Mouse (Mus musculus) liver, embryonic 13.5 days (tissue): ENCODE data around the gene Nfu1. TPM values are rescaled to one million over a fixed set of nuclear protein-coding genes. Genes with fewer than 3 reads are reported as not detected.
A peak's percentile ranks its signal among the peaks of the same experiment; 100 is the strongest.
"Not testable (repeated sequence)": the region's sequence is repeated elsewhere in the genome, so short reads cannot be mapped to it uniquely, and the experiment has no call there.

ENCODE experiments used
- ATAC-seq: fragments of 200-750 bp; cut with Nextera tagmentation; 2 replicates; pipeline ENCODE4 v1.8.0; 2017; ENCODE audit warnings: low read depth, mild to moderate bottlenecking, moderate number of reproducible peaks, moderate library complexity
- DNase-seq: peaks from one replicate; pipeline ENCODE4 v3.0.0; 2022
- H3K27ac ChIP-seq: fragments of 300-500 bp; sonication (generic); 2 replicates; pipeline ENCODE4 v1.5.1; 2015; ENCODE audit warnings: moderate library complexity, mild to moderate bottlenecking, inconsistent platforms
- H3K27me3 ChIP-seq: fragments of 300-500 bp; sonication (generic); 2 replicates; pipeline ENCODE4 v1.6.1; 2015; ENCODE audit warnings: mild to moderate bottlenecking, inconsistent platforms
- H3K36me3 ChIP-seq: fragments of 300-500 bp; sonication (generic); 2 replicates; pipeline ENCODE4 v1.6.1; 2015; ENCODE audit warnings: mild to moderate bottlenecking, inconsistent platforms
- H3K4me1 ChIP-seq: fragments of 300-500 bp; sonication (generic); replicated peaks from 2 replicates; pipeline ENCODE4 v1.6.1; 2015; ENCODE audit warnings: inconsistent platforms
- H3K4me2 ChIP-seq: fragments of 300-500 bp; sonication (generic); 2 replicates; pipeline ENCODE4 v1.6.1; 2015; ENCODE audit warnings: inconsistent platforms, mild to moderate bottlenecking, moderate library complexity
- H3K4me3 ChIP-seq: fragments of 300-500 bp; sonication (generic); replicated peaks from 2 replicates; pipeline ENCODE4 v1.5.1; 2015; ENCODE audit warnings: mild to moderate bottlenecking, inconsistent platforms
- H3K9ac ChIP-seq: fragments of 300-500 bp; sonication (generic); 2 replicates; pipeline ENCODE4 v1.6.1; 2015; ENCODE audit warnings: mild to moderate bottlenecking, inconsistent platforms
- H3K9me3 ChIP-seq: fragments of 300-500 bp; sonication (generic); replicated peaks from 2 replicates; pipeline ENCODE4 v1.6.1; 2016; ENCODE audit warnings: inconsistent platforms
- WGBS: fragments of 180-500 bp; shearing (Covaris S2); methylation state at CpG from one replicate; pipeline ENCODE4 v1.1.7; 2015; ENCODE audit not compliant: insufficient replicate concordance; 5-methylcytosine and 5-hydroxymethylcytosine counted together
- polyA plus RNA-seq: library from polyadenylated mRNA; unstranded; fragments of >200 nt; fragmentation: Nextera tagmentation; extraction: Ambion mirVana; gene quantifications from 2 replicates; pipeline ENCODE4 v1.2.1, GENCODE M21; 2015

Gene Nfu1
- polyA plus RNA-seq, 1 experiment from 2014 or later: 58.4 TPM

DNA sequence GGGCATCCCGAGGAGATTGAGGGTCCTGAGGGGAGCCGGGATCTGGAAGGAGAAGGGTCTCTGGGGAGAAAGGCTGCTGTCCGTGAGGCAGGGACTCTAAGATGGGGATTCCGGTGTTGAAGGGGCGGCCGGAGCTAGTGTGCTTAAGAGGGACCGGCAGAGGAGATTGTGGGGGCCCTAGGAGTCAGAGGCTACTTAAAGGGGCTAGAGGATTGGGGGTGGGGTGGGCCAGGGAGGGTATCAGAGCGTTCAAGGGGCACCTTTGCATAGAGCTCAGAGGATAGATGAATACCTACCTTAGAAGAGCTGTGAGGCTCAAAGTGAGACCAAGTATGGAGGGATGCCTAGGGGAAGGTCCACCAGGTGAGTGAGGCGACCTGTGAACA, 34.1 kb downstream of the Nfu1 start:
- WGBS: 2% methylated on average over 9 of the region's 9 CpGs
- no peak for DNase-seq
- H3K4me1 ChIP-seq: peaks cover 30% of the 10 kb centered on the region
- peak overlapping the region; percentile 97 for H3K9ac ChIP-seq
- peak; percentile 18; the same call in 1 of the 2 replicates for ATAC-seq
- no peaks in the 10 kb centered on the region for H3K9me3 ChIP-seq
- H3K27ac ChIP-seq: peak overlapping the region; percentile 80
- peak overlapping the region; percentile 98 for H3K4me2 ChIP-seq
- no peaks in the 10 kb centered on the region for H3K27me3 ChIP-seq
- H3K4me3 ChIP-seq: peak overlapping the region; percentile 86
- H3K36me3 ChIP-seq: peaks cover 4% of the 10 kb centered on the region

DNA sequence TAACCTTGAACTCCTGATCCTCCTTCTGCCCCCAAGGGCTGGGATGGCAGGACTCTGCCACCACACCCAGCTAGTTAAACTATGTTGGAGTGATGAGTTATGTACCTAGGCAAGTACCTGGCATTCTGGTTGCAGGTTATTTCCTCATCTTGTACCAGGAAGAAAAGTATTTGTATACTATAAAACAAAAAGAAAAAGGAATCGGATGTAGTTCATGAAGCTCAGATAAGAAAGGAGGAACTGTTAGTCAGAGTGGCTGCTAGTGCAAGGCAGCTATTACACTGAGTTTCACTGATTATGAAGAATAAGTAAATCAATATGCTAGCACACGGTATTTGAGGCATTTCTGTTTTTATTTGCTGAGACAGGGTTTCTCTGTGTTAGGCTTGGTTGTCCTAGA, 35.9 kb downstream of the Nfu1 start:
- Histone ChIP-seq H3K27me3 (no peaks in the 10 kb centered on the region), H3K9ac (no peak overlapping the region), H3K4me3 (no peak overlapping the region), H3K27ac (no peak overlapping the region), H3K4me1 (peaks cover 30% of the 10 kb centered on the region), H3K36me3 (peaks cover 8% of the 10 kb centered on the region), H3K9me3 (no peaks in the 10 kb centered on the region), H3K4me2 (no peak overlapping the region)
- ATAC-seq: no peak
- 49% methylated on average over 2 of the region's 2 CpGs for WGBS
- no peak for DNase-seq

DNA sequence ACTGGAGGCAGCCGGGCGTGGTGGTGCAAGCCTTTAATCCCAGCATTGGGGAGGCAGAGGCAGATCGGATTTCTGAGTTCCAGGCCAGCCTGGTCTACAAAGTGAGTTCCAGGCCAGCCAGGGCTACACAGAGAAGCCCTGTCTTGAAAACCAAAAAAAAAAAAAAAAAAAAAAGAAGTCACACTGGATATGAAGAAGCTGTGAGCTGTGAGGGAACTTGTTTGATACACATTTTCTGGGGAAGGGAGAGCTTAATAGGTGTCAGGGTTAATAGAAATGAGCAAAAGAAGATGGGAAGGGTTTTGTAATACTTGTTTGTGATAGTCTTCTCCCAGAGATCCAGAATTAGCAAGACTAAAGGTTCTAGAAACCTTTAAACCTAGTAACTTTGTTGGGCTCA, 36.5 kb downstream of the Nfu1 start:
- Histone ChIP-seq H3K27me3 (no peaks in the 10 kb centered on the region), H3K9me3 (no peaks in the 10 kb centered on the region), H3K9ac (no peak overlapping the region), H3K36me3 (peaks cover 8% of the 10 kb centered on the region), H3K4me3 (no peak overlapping the region), H3K4me2 (no peak overlapping the region), H3K27ac (no peak overlapping the region), H3K4me1 (peaks cover 30% of the 10 kb centered on the region)
- no peak for DNase-seq
- ATAC-seq: no peak
- 77% methylated on average over 3 of the region's 3 CpGs for WGBS

DNA sequence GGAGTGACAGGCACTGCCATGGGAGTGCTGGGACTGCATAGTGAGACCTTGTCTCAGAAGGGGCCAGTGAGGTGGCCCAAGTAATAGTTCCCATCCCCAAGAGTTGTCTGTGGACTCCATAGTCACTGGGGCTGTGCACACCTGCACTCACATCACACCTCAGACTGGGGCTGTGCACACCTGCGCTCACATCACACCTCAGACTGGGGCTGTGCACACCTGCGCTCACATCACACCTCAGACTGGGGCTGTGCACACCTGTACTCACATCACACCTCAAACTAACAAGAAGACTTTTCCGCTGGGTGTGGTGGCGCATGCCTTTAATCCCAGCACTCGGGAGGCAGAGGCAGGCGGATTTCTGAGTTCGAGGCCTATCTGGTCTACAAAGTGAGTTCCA, 39.7 kb downstream of the Nfu1 start:
- not testable (repeated sequence) for H3K27ac ChIP-seq, H3K9ac ChIP-seq, H3K4me1 ChIP-seq, H3K9me3 ChIP-seq, ATAC-seq, DNase-seq, H3K4me2 ChIP-seq, H3K27me3 ChIP-seq, H3K4me3 ChIP-seq
- WGBS: 81% methylated on average over 7 of the region's 7 CpGs
- peaks cover 33% of the 10 kb centered on the region for H3K36me3 ChIP-seq

DNA sequence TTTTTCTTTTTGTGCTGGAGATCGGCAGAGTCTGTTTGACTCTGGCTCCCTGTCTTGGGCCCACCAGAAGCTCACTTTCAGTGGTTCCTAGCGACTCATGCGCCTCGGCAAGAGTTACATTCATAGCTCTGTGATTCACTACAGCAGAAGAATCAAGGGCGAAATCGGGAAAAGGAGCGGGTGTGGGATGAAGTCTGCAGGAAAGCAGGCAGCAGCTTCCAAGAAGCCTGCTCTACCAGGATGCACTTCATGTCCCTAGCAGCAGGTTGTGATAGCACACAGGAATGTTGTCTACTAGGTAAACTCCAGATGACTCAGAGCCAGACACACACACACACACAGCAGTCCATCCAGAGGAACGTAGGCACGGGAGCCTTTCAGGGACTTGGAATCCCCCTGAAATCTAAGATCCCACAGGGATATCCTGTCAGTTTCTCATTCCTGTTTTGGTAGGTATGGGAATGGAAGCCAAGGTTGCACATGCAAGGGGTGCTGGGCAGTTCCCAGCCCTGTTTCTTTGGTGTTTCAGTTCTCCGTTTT, 42.9 kb downstream of the Nfu1 start:
- peaks cover 58% of the 10 kb centered on the region for H3K36me3 ChIP-seq
- H3K9ac ChIP-seq: no peak overlapping the region
- H3K4me3 ChIP-seq: no peak overlapping the region
- ATAC-seq (no peak), DNase-seq (no peak)
- H3K4me1 ChIP-seq: no peaks in the 10 kb centered on the region
- H3K9me3 ChIP-seq: no peaks in the 10 kb centered on the region
- H3K4me2 ChIP-seq: no peak overlapping the region
- 87% methylated on average over 10 of the region's 10 CpGs for WGBS
- no peak overlapping the region for H3K27ac ChIP-seq
- no peaks in the 10 kb centered on the region for H3K27me3 ChIP-seq

DNA sequence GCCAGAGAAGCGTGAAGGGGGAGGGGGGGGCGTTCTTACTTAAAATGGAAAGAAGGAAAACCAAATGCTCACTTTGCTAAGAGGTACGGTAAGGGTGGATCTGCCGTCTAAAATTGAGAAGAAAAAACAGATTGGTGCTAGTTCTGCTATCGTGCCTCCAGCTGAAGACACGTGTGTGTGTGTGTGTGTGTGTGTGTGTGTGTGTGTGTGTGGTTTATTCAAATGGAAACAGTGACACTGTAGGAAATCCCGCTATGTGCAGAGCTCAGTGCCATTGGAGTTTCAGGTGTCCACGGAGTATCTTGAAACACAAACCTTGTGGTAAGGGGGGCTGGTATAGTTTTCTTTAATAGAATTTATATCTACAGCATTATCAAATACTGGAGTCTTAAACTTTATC, 45.2 kb downstream of the Nfu1 start:
- H3K9ac ChIP-seq: no peak overlapping the region
- H3K27ac ChIP-seq: no peak overlapping the region
- no peaks in the 10 kb centered on the region for H3K4me1 ChIP-seq
- no peak overlapping the region for H3K4me3 ChIP-seq
- no peak for DNase-seq
- peaks cover 72% of the 10 kb centered on the region for H3K36me3 ChIP-seq
- H3K27me3 ChIP-seq: no peaks in the 10 kb centered on the region
- no peak overlapping the region for H3K4me2 ChIP-seq
- no peak for ATAC-seq
- WGBS: 81% methylated on average over 8 of the region's 8 CpGs
- H3K9me3 ChIP-seq: no peaks in the 10 kb centered on the region

DNA sequence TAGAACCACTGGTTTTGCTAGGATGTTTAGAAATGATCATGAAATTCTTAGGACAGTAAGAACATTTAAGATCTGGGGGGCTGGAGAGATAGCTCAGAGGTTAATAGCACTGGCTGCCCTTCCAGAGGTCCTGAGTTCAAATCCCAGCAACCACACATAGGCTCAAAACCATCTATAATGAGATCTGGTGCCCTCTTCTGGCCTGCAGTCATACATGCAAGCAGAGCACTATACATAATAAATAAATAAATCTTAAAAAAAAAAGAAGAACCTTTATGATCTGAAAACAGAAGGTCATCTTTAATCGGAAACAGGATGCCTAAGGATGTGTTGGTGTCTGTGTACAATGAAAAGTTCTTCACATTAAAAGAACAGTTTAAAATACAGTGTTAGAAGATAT, 50.7 kb downstream of the Nfu1 start:
- no peak for DNase-seq
- ATAC-seq: no peak

DNA sequence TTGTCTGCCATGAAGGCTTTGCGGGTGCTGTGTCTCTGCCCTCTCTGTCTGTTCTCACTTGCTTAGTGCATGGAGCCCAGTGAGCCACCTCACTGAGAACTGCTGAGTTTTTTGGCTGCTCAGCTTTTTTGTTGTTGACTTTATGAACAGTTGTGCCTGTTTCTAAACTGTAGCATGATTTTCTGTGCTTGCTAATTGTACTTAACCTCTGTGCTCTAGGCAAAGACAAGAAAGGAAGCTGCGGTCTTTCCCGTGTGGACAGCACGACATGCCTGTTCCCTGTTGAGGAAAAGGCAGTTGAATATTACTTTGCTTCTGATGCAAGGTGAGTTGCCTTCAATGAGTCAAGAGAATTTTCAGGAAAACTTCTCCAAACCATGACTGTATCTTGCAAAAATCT, 54.5 kb downstream of the Nfu1 start:
- Histone ChIP-seq H3K27me3 (no peaks in the 10 kb centered on the region), H3K4me3 (no peak overlapping the region), H3K4me1 (0 out of 2 replicates have a peak, but pooled peaks cover 4% of the 10 kb centered on the region), H3K4me2 (no peak overlapping the region), H3K9me3 (no peaks in the 10 kb centered on the region), H3K27ac (no peak overlapping the region), H3K9ac (no peak overlapping the region), H3K36me3 (peaks cover 67% of the 10 kb centered on the region)
- WGBS: 84% methylated on average over 4 of the region's 4 CpGs
- DNase-seq: no peak
- ATAC-seq: no peak

More for the DNA sequence above, 50.7 kb downstream of the Nfu1 start:
- H3K4me3 ChIP-seq: no peak overlapping the region
- H3K9me3 ChIP-seq: no peaks in the 10 kb centered on the region
- 0 out of 2 replicates have a peak, but pooled peaks cover 2% of the 10 kb centered on the region for H3K4me1 ChIP-seq
- H3K27ac ChIP-seq: no peak overlapping the region
- no peak overlapping the region for H3K4me2 ChIP-seq
- no peak overlapping the region for H3K9ac ChIP-seq
- WGBS: 77% methylated on average over 1 of the region's 1 CpGs
- no peaks in the 10 kb centered on the region for H3K27me3 ChIP-seq
- peaks cover 71% of the 10 kb centered on the region for H3K36me3 ChIP-seq

DNA sequence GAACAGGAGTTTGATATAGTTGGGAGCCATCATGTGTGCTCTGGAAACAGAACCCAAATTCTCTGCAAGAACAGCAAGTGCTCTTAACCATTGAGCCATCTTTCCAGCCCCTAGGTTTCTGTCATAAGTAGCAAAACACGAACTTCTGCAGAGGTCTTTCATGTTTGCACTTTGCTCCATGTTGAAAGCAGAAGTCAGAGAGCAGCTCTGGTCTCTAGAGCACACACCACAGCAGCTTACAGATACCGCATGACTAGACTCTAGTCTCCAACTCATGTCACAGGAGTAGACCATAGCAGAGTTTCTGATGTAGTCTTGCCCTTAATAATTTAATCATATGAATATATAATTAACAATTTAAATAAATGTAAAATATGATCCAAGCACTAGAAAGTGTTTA, 59.2 kb downstream of the Nfu1 start:
- Histone ChIP-seq H3K9me3 (no peaks in the 10 kb centered on the region), H3K27me3 (no peaks in the 10 kb centered on the region), H3K4me3 (no peak overlapping the region), H3K9ac (no peak overlapping the region), H3K36me3 (peaks cover 53% of the 10 kb centered on the region), H3K4me2 (no peak overlapping the region), H3K4me1 (peaks cover 25% of the 10 kb centered on the region), H3K27ac (no peak overlapping the region)
- ATAC-seq (no peak), DNase-seq (no peak)
- WGBS: 66% methylated on average over 2 of the region's 2 CpGs

DNA sequence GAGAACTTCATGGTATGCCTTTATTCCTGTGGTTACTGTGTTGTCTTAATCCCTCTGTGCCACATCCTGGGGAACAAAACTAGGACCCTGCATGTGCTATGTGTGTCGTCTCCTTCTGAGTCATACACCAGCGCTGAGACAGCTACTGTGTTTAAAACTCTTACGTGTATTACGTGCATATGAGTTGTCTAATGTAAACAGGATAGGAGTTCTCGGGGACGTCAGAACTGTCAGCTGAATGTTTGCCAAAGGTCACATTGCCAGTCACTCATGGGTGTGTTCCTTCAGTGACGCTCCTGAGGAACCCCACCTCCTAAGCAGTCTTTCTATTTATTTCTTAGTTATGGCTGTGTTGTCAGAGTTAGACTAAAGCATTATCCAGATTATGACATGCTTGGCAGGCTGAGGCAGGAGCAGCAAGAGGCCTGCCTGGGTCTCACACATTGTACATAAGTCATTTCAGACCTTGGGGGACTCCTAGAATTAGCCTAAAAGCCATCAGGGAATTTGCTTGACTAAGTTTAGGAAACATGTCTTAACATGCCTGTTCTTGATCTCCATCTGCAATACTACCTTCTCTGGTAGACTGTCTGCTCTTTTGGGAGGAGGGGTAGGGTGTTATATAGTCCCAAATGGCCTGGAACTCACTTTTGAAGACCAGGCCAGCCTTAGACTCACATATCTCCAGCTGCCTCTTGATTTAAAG, 60.3 kb downstream of the Nfu1 start:
- Histone ChIP-seq H3K27ac (no peak overlapping the region), H3K27me3 (no peaks in the 10 kb centered on the region), H3K4me3 (no peak overlapping the region), H3K36me3 (peaks cover 50% of the 10 kb centered on the region), H3K4me2 (no peak overlapping the region), H3K9ac (no peak overlapping the region), H3K4me1 (peaks cover 28% of the 10 kb centered on the region), H3K9me3 (no peaks in the 10 kb centered on the region)
- DNase-seq (no peak), ATAC-seq (no peak)
- WGBS: 73% methylated on average over 7 of the region's 7 CpGs

DNA sequence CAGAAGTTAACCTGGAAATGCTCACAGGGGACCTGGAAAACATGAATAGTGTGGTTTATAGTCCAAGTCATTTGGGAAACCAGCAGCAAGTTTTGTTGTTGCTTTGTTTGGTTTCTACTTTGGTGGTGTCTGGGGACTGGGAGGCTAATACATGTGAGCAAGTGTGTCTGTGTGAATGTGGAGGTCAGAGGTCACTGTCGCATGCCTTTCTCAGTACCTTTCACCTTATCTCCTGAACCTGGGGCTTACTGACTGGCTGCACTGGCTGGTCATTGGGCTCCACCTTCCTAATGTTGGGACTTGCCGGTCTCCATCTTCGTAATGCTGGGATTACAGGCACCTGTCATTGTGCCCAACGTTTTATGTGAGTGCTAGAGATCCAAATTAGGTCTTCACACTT, 61.6 kb downstream of the Nfu1 start:
- Histone ChIP-seq H3K27me3 (no peaks in the 10 kb centered on the region), H3K36me3 (peaks cover 42% of the 10 kb centered on the region), H3K9ac (no peak overlapping the region), H3K4me3 (no peak overlapping the region), H3K4me1 (peaks cover 33% of the 10 kb centered on the region), H3K9me3 (no peaks in the 10 kb centered on the region), H3K4me2 (no peak overlapping the region), H3K27ac (no peak overlapping the region)
- ATAC-seq: no peak
- WGBS: 71% methylated on average over 4 of the region's 4 CpGs
- no peak for DNase-seq

DNA sequence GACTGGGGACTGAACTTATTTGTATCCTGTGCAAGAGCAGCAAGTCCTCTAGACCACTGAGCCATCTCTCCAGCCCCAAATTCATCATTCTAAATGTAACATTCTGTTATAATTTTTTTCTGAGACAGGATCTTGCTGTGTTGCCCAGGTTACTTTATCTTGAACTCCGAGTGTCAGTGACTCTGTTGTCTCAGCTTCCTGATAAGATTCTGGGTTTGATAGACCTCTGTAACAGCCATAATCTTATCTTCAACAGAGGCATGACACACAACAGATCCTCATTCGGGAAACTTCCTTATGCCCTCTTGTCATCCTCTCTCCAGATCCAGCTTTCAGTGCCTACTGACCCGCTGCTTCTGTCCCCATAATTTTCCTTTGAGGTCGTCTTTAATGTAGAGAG, 63.7 kb downstream of the Nfu1 start:
- Histone ChIP-seq H3K4me1 (peaks cover 37% of the 10 kb centered on the region), H3K4me2 (no peak overlapping the region), H3K27ac (no peak overlapping the region), H3K9ac (no peak overlapping the region), H3K4me3 (no peak overlapping the region), H3K27me3 (no peaks in the 10 kb centered on the region), H3K36me3 (peaks cover 40% of the 10 kb centered on the region), H3K9me3 (no peaks in the 10 kb centered on the region)
- WGBS: 23% methylated on average over 4 of the region's 4 CpGs
- no peak for DNase-seq
- 0 out of 2 replicates have a peak, but pooled peaks have one; percentile 36 for ATAC-seq
